Mouse (Mus musculus) kidney, adult 18-20 months (tissue): ENCODE results near the gene Cluh.
A peak's percentile ranks its signal among the peaks of the same experiment; 100 is the strongest.

Source experiments
- DNase-seq: peaks from one replicate; pipeline ENCODE4 v3.0.0; 2021

Gene Cluh

GRCm38 (mm10) chr11:74675156-74675555 lies 25.9 kb downstream of the Cluh start:
- peak; percentile 1 for DNase-seq

- no peak for DNase-seq
These were observed 42.9 kb downstream of the Cluh start for GRCm38 (mm10) chr11:74692151-74692550.

GRCm38 (mm10) chr11:74699505-74699904 lies 50.2 kb downstream of the Cluh start:
- DNase-seq: no peak

- DNase-seq: no peak
These were observed 54.8 kb downstream of the Cluh start for GRCm38 (mm10) chr11:74704068-74704467.

GRCm38 (mm10) chr11:74708781-74709180 lies 59.5 kb downstream of the Cluh start:
- DNase-seq: no peak

GRCm38 (mm10) chr11:74710671-74711070 lies 61.4 kb downstream of the Cluh start:
- DNase-seq: no peak

- DNase-seq: peak; percentile 19
These were observed 66.8 kb downstream of the Cluh start for GRCm38 (mm10) chr11:74715971-74716525.
